22 mouse cellular contexts compared by ENCODE assay signal in genomic region chr13:49180691-49181090, GRCm38 (mm10). TPM values are rescaled to one million over a fixed set of nuclear protein-coding genes. Genes with fewer than 3 reads are reported as not detected.
"Had no signal": no experiment of that assay in that cellular context is flagged by ENCODE, and none has a peak within 500 bp of the region (broad histone marks: within the 10 kb centered on the region; RNA-seq: fewer than 3 reads in every experiment).

No protein-coding gene starts in this region.

- ATAC-seq: hindbrain, embryonic 16.5 days; inflammation-experienced regulatory T-cells, adult 6 months; intestine, embryonic 15.5 days; intestine, postnatal 0 days had no signal

- H3K27ac ChIP-seq: heart, embryonic 10.5 days; hindbrain, embryonic 10.5 days; hindbrain, embryonic 12.5 days; hindbrain, embryonic 14.5 days; intestine, embryonic 15.5 days; layer of hippocampus, adult 2 months; left cerebral cortex, adult 2 months; limb, embryonic 10.5 days; limb, embryonic 12.5 days; liver, embryonic 13.5 days had no signal

- H3K36me3 ChIP-seq: heart, embryonic 10.5 days; heart, embryonic 12.5 days; hindbrain, embryonic 10.5 days; hindbrain, embryonic 12.5 days; intestine, embryonic 15.5 days; limb, embryonic 10.5 days; limb, embryonic 12.5 days; liver, embryonic 13.5 days had no signal

- DNase-seq: gastrocnemius, postnatal 14 days; gastrocnemius, postnatal 36 days; heart, postnatal 10 days; heart, postnatal 4 days; kidney, adult 18-20 months; kidney, adult 8-10 months; kidney, postnatal 10 days; liver; liver, embryonic 13.5 days had no signal

- H3K27me3 ChIP-seq: heart, embryonic 12.5 days; hindbrain, embryonic 12.5 days; intestine, embryonic 15.5 days; limb, embryonic 12.5 days; liver, embryonic 13.5 days had no signal

- H3K4me1 ChIP-seq: limb, embryonic 12.5 days had no signal

- H3K9me3 ChIP-seq: heart, embryonic 10.5 days; heart, embryonic 12.5 days; hindbrain, embryonic 10.5 days; intestine, embryonic 15.5 days; limb, embryonic 10.5 days; limb, embryonic 12.5 days; liver, embryonic 13.5 days had no signal

- H3K9ac ChIP-seq: heart, embryonic 12.5 days; hindbrain, embryonic 12.5 days; hindbrain, embryonic 14.5 days; intestine, embryonic 15.5 days; limb, embryonic 12.5 days; liver, embryonic 13.5 days had no signal

- H3K4me3 ChIP-seq: heart, embryonic 10.5 days; heart, embryonic 12.5 days; hindbrain, embryonic 10.5 days; hindbrain, embryonic 12.5 days; intestine, embryonic 15.5 days; layer of hippocampus, adult 2 months; left cerebral cortex, adult 2 months; limb, embryonic 10.5 days; limb, embryonic 12.5 days; liver, embryonic 13.5 days had no signal

RNA-seq across cellular contexts. Expression of gene Wnk2, which starts 32.9 kb away (rescaled TPM):
- polyA plus RNA-seq: inflammation-experienced regulatory T-cells, adult 6 months had no signal
